Mouse (Mus musculus): Measurements from ENCODE around the gene Creg2.
A peak's percentile ranks its signal among the peaks of the same experiment; 100 is the strongest.
"Not testable (repeated sequence)": the region's sequence is repeated elsewhere in the genome, so short reads cannot be mapped to it uniquely, and the experiment has no call there.

The Creg2 gene

DNA sequence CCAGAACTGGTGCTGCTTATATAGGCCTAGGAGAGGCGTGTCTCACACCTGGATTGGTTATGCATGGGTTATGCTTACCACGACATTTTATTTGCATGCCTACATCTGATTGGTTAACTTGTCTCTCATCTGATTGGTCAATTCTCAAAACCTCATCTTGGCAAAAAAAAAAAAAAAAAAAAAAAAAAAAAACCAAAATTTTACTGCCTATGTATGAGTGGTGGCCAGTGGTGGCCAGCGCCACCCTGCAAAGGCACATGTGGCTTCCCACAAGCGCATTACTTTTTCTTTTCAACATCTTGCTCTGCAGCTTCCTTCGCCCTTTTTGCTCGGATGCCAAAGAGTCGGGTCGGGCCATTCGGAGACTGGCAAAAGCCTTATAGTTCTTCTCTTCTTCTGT is 54.1 kb downstream of the Creg2 start:
- DNase-seq (ENCODE audit: low read depth) = not testable (repeated sequence)

DNA sequence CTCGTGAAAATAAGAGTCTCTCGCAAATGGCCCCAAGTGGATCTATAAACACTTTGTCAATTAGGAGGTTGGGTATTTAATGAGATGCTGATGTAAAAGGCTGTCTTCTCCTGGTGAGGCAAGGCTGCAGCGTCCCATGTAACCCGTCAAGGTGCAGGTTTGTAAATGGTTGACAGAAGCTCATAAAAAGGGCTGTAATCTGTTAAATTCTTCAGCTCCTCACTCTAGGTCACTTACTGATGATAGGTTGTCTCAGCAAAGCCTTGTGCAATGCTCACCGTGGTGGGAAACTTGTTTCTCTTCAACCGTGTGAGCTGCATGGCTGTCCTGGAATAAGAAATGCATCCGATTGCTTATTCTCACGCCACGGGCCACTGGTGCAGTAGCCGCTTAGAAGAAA is 57.4 kb downstream of the Creg2 start:
- no peak for DNase-seq (ENCODE audit: low read depth)

- no peak for DNase-seq (ENCODE audit: low read depth)
These were observed 59.2 kb downstream of the Creg2 start for GRCm38 (mm10) chr1:39592090-39592489.

- not testable (repeated sequence) for DNase-seq (ENCODE audit: low read depth)
These were observed 59.7 kb downstream of the Creg2 start for GRCm38 (mm10) chr1:39591557-39591956.

GRCm38 (mm10) chr1:39590193-39590592 is 61.1 kb downstream of the Creg2 start:
- DNase-seq (ENCODE audit: low read depth) = no peak

- DNase-seq (ENCODE audit: low read depth) = no peak
These were observed 65.9 kb downstream of the Creg2 start for GRCm38 (mm10) chr1:39585416-39585815.

DNA sequence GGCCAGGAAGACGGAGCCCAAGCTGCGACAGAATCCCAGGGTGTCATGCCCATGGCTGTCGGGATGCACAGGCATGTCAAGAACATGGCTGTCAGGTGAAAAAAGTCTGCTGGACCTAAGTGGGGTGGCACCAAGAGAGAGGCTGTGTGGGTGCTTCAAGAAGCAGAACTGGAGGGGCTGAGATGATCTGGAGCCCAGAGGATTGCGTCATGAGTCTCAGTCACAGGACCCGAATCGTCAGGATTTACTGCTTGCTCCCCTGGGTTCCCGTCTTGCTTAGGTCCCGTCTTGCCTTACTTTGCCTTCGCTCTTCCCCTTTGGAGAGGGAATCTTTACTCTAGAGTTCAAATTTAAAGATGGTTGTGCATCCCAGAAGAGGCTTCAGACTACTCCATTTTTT is 68.1 kb downstream of the Creg2 start:
- DNase-seq (ENCODE audit: low read depth) = no peak

- no peak for DNase-seq (ENCODE audit: low read depth)
These were observed 70.1 kb downstream of the Creg2 start for GRCm38 (mm10) chr1:39581215-39581614.

GRCm38 (mm10) chr1:39579139-39579538 is 72.1 kb downstream of the Creg2 start:
- no peak for DNase-seq (ENCODE audit: low read depth)

DNA sequence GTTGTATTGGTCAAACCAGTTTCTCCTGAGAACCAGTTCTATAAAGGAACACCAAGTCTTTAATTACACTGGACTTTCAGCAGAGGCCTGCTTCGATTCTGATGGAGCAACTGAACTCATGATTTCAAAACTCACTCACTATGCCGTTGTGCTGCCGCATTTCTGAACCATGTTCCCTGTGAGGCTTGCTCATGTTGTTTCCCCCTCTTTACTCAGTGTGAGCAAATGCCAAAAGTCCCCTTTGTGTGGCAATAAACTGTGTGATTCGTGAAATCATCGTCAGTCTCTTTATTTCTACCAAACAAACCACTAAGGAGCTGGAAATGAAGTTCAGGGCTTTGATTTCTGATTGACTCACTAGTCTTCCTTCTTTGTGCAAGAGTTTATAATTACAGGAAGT is 72.8 kb downstream of the Creg2 start:
- DNase-seq (ENCODE audit: low read depth) = no peak

GRCm38 (mm10) chr1:39577253-39577705 is 74.0 kb downstream of the Creg2 start, which contains the start of gene Rnf149:
Rnf149 (minus strand) TSS chr1:39577405.
- peak; percentile 87 for DNase-seq (ENCODE audit: low read depth)

DNA sequence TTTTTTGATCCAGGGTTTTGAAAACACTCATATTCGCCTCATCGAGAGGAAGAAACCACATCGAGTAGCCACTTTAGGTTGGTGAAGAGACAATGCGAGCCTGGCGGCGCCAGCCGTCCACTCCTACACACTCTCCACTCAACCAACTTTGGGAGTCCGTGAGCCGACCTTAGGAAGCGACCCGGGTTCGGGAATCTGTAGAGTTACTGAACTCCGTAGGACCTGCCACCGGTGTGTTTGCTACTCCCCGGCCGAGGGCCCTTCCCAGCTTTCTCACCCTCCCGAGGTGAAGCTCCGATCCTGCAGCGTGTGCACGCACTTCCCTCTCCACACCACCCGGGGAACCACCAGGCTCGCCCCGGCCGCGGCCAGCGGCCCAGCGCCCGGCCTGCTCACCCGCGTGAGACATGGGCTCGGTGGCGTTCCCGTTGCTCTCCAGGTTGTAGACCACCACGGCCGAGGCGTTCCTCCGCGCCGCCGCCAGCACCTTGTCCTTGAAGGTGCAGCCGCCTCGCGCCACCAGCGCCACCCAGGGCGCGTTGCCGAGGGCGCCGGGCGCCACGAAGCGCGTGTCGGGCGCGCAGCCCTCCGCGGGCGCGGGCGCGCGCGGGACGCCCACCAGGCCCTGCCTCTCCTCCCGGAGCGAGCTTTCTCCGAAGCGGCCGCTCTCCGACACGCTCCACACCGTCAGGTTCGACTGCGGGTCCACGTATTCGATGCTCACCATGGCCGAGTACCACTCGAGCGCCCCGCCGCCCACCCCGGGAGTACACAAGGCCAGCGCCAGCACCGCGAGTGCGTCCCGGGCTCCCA is 74.6 kb downstream of the Creg2 start:
- DNase-seq (ENCODE audit: low read depth) = no peak

GRCm38 (mm10) chr1:39575778-39576375 is 75.4 kb downstream of the Creg2 start:
- no peak for DNase-seq (ENCODE audit: low read depth)

DNA sequence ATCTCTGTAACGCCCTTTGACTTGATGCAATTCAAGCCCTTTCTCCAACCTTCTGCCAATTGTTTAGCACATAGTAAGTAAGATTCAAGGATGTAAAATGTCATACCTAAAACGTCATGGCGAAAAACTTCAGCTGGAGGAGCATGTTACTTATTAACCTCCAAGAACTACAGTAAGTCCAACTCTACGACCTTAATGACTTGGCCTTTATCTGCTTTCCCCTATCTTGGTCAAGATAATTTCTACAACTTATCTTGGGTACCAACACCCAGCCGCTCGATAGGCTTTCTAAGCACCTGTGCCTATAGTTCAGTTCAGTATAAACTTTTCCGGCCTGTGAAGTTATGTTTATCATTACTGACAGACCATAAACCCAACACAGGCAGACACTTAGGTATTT is 77.4 kb downstream of the Creg2 start:
- no peak for DNase-seq (ENCODE audit: low read depth)

- no peak for DNase-seq (ENCODE audit: low read depth)
These were observed 79.6 kb downstream of the Creg2 start for GRCm38 (mm10) chr1:39571653-39572052.

Data from c-Kit-positive CD71-negative TER-119-negative erythroid progenitor cells, embryonic 14.5 days (primary cell).